Mouse (Mus musculus) liver, postnatal 0 days (tissue): ENCODE results near the gene Snrnp25.

Experiments
- CTCF ChIP-seq: sonication (generic); IDR thresholded peaks from 2 replicates; pipeline ENCODE4 v1.5.1; 2016; ENCODE audit warnings: antibody characterized with exemption, low read depth
- EP300 ChIP-seq: IDR thresholded peaks from 2 replicates; pipeline ENCODE4 v1.6.1; 2016; ENCODE audit warnings: antibody characterized with exemption, low read depth, mild to moderate bottlenecking

GRCm38 (mm10) chr11:32250880-32251763 lies 45.9 kb downstream of the Snrnp25 start:
- TF ChIP-seq CTCF (0 out of 2 replicates have a peak, but pooled peaks have one; percentile 10), EP300 (peak; percentile 100)
